Mouse (Mus musculus) megakaryocyte, embryonic 14.5 days (primary cell): ENCODE measurements around the gene Frzb.

Experiments used
- FLI1 ChIP-seq: IDR thresholded peaks from 2 replicates; pipeline ENCODE4 v1.6.1; 2012; ENCODE audit warnings: low read length, inconsistent platforms, mixed read lengths
- GATA1 ChIP-seq: IDR thresholded peaks from 3 replicates; pipeline ENCODE4 v1.6.1; 2012; ENCODE audit warnings: mixed read lengths, low read length, inconsistent platforms, borderline replicate concordance

DNA sequence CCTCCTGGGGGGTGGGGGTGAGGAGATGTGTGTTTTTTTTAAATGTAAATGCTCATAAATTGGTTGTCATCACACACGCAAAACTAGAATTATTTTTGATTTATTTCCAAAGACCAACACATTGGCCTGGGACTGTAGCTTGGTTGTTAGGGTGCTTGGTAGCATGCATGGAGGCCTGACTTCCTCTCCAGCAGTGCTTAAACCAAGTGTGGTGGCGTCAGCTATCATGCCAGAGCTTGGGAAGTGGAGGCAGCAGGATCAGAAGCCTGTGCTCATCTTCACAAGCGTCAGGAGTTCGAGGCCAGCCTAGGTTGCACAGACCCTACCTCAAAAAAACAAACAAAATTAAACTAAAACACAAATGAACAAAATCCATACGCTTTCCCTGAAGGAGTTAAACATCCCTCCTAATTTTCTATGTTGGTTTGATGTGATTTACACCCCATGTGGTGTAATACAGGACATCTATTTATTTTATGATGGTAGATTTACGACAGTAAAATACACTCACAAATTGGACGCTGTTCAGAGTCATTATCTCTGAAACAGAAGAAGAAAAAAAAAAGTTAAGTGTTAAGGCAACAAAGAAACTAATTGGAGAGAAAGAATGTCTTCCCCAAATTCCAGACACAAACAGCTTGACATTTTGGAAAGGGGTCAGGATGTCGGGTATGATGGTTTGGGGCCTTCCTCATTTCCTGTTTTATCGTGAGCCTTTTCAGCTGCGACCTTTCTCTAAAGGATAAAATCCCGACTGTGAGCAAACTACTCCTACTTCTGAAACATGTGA lies 12.4 kb downstream of the Frzb start:
- TF ChIP-seq GATA1 (no peak), FLI1 (no peak)
